Mouse (Mus musculus): ENCODE measurements around the gene Hyal2.

DNA sequence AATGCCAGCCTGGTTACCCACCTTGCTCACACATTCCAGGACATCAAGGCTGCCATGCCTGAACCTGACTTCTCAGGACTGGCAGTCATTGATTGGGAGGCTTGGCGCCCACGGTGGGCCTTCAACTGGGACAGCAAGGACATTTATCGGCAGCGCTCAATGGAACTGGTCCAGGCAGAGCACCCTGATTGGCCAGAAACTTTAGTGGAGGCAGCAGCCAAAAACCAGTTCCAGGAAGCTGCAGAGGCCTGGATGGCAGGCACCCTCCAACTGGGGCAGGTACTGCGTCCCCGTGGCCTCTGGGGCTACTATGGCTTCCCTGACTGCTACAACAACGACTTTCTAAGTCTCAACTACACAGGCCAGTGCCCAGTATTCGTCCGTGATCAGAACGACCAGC lies 10.1 kb downstream of the Hyal2 start:
- TF ChIP-seq CTCF (conservative IDR thresholded peaks at IDR 0.05; ENCODE audit: insufficient read depth, insufficient read length, low read depth, low read length) (no peak), POLR2A (IDR thresholded peaks at IDR 0.05; ENCODE audit: low read depth, low read length) (no peak)
